In genomic region chr5:136966331-136966730, GRCm38 (mm10) we compare ENCODE assay signal across 8 mouse cellular contexts. TPM values are rescaled to one million over a fixed set of nuclear protein-coding genes. Genes with fewer than 3 reads are reported as not detected.
DNase-seq lines count a peak whose midpoint lies in the region; ATAC-seq and TF ChIP-seq lines count a peak whose summit lies in the region.

Gene Cldn15, plus strand, starts transcription at chr5:136966616.

- no peaks in the 10 kb centered on the region for H3K9me3 ChIP-seq in intestine, embryonic 15.5 days
- H3K9me3 ChIP-seq in liver, embryonic 14.5 days (ENCODE audit: control insufficient read depth, low read length), result no peaks in the 10 kb centered on the region
- H3K9me3 ChIP-seq in forebrain, embryonic 15.5 days, result no peaks in the 10 kb centered on the region

- peak within 1 kb of the TSS; percentile 46 for H3K4me2 ChIP-seq in intestine, embryonic 15.5 days (replicated peaks)
- peak within 1 kb of the TSS; percentile 58 for H3K4me2 ChIP-seq in liver, embryonic 14.5 days (ENCODE audit: low read depth)
- H3K4me2 ChIP-seq in forebrain, embryonic 15.5 days (replicated peaks), result no peak within 1 kb of the TSS

- H3K36me3 ChIP-seq in intestine, embryonic 15.5 days, result peaks cover 15% of the 10 kb centered on the region
- peaks cover 20% of the 10 kb centered on the region for H3K36me3 ChIP-seq in liver, embryonic 14.5 days (replicated peaks; ENCODE audit: control insufficient read depth, insufficient read depth, low read depth)
- H3K36me3 ChIP-seq in forebrain, embryonic 15.5 days, result peaks cover 33% of the 10 kb centered on the region

- H3K4me1 ChIP-seq in intestine, embryonic 15.5 days (replicated peaks), result peaks cover 46% of the 10 kb centered on the region
- peaks cover 43 to 44% of the 10 kb centered on the region in 2 experiments for H3K4me1 ChIP-seq in liver, embryonic 14.5 days (replicated peaks; ENCODE audit: control insufficient read depth in 2 of 2, insufficient read depth in 2 of 2, low read length in 1 of 2)
- peaks cover 14% of the 10 kb centered on the region for H3K4me1 ChIP-seq in forebrain, embryonic 15.5 days

- ATAC-seq in intestine, embryonic 15.5 days, result no peak; the same call in 1 of the 2 replicates
- no peak for ATAC-seq in liver, embryonic 14.5 days (ENCODE audit: insufficient read depth)
- ATAC-seq in inflammation-experienced regulatory T-cells, adult 6 months, result no peak
- no peak for ATAC-seq in forebrain, embryonic 15.5 days (replicated peaks)
- no peak for ATAC-seq in monocyte, adult 5-6 weeks (replicated peaks; ENCODE audit: insufficient number of reproducible peaks, low FRiP score, low TSS enrichment, poor library complexity, severe bottlenecking)

- H3K4me3 ChIP-seq in intestine, embryonic 15.5 days (replicated peaks), result no peak within 1 kb of the TSS
- peak within 1 kb of the TSS in 1 of 2 experiments; percentile 15; a peak in 1 of 4 replicates for H3K4me3 ChIP-seq in liver, embryonic 14.5 days (ENCODE audit: insufficient read depth in 1 of 2, low read depth in 2 of 2, low read length in 2 of 2)
- H3K4me3 ChIP-seq in forebrain, embryonic 15.5 days, result no peak within 1 kb of the TSS

- 14% methylated on average over 6 of the region's 6 CpGs for WGBS in intestine, embryonic 15.5 days
- 51% methylated on average over 6 of the region's 6 CpGs for WGBS in liver, embryonic 14.5 days (ENCODE audit: insufficient replicate concordance)
- WGBS in forebrain, embryonic 15.5 days, result 76% methylated on average over 6 of the region's 6 CpGs

- H3K27me3 ChIP-seq in intestine, embryonic 15.5 days (replicated peaks), result no peaks in the 10 kb centered on the region
- no peaks in the 10 kb centered on the region for H3K27me3 ChIP-seq in liver, embryonic 14.5 days (ENCODE audit: control insufficient read depth, insufficient read depth, low read length)
- no peaks in the 10 kb centered on the region for H3K27me3 ChIP-seq in forebrain, embryonic 15.5 days

- TF ChIP-seq EP300 in liver, embryonic 14.5 days (IDR thresholded peaks at IDR 0.05; ENCODE audit: low read depth), result no peak

- peak; percentile 78 for DNase-seq in R1 (ENCODE audit: low read depth, low spot score)
- peak; percentile 55 to 62 for DNase-seq in adrenal gland, postnatal 36 days
- no peak for DNase-seq in liver, embryonic 14.5 days (ENCODE audit: low read depth in 3 of 3, low spot score in 3 of 3)
- DNase-seq in left cerebral cortex, postnatal 14 days (ENCODE audit: low spot score in 2 of 2), result no peak

- H3K9ac ChIP-seq in intestine, embryonic 15.5 days, result peak within 1 kb of the TSS; percentile 33
- peak within 1 kb of the TSS; percentile 52 for H3K9ac ChIP-seq in liver, embryonic 14.5 days (replicated peaks)
- no peak within 1 kb of the TSS for H3K9ac ChIP-seq in forebrain, embryonic 15.5 days (replicated peaks)

- H3K27ac ChIP-seq in intestine, embryonic 15.5 days, result peak within 1 kb of the TSS; percentile 87
- peak within 1 kb of the TSS; percentile 82 for H3K27ac ChIP-seq in liver, embryonic 14.5 days
- no peak within 1 kb of the TSS for H3K27ac ChIP-seq in forebrain, embryonic 15.5 days (replicated peaks)

- intact Hi-C loops in left cerebral cortex, postnatal 14 days (cut with DNase I), result no loop called here

- TF ChIP-seq CTCF in liver, embryonic 14.5 days (IDR thresholded peaks at IDR 0.05; ENCODE audit: low read depth), result no peak

RNA-seq across cellular contexts. Expression of gene Cldn15, which starts in this region (rescaled TPM):
- total RNA-seq in adrenal gland, postnatal 36 days (2021), result 10 to 100 TPM; 11.3 to 15.9 TPM
- 18.4 and 24.9 TPM in 2 replicates for polyA plus RNA-seq in intestine, embryonic 15.5 days (2015; fragmentation: Nextera tagmentation; extraction: Ambion mirVana)
- 2.8 and 3.5 TPM in 2 replicates for polyA plus RNA-seq in liver, embryonic 14.5 days (2012; rRNA removed)
- polyA plus RNA-seq in liver, embryonic 14.5 days (2014; fragmentation: Nextera tagmentation; extraction: Ambion mirVana), result 4.2 TPM in 2 replicates
- polyA plus RNA-seq in inflammation-experienced regulatory T-cells, adult 6 months (2017; shearing (Covaris generic)), result not detected
- polyA plus RNA-seq in forebrain, embryonic 15.5 days (2015; fragmentation: Nextera tagmentation; extraction: Ambion mirVana), result 0.10 and 0.28 TPM in 2 replicates
- 1.7 to 5.1 TPM (median 1.8 TPM) in 3 replicates for total RNA-seq in monocyte, adult 5-6 weeks (2017)
- under 1 TPM in 1 of 2 experiments, not detected in 1; 0.17 TPM for total RNA-seq in left cerebral cortex, postnatal 14 days (2021)

Comparison
In these comparisons a context has a peak if more than half of its experiments do, and no peak if none do; other contexts are left out.
1. DNase-seq: peak in R1 (single experiment) and adrenal gland, postnatal 36 days (2 of 2); none in liver, embryonic 14.5 days (0 of 3) and left cerebral cortex, postnatal 14 days (0 of 2).